Mouse (Mus musculus) liver, postnatal 0 days (tissue): ENCODE results near the gene Tulp3.
"Not testable (repeated sequence)": the region's sequence is repeated elsewhere in the genome, so short reads cannot be mapped to it uniquely, and the experiment has no call there.

Source experiments
- CTCF ChIP-seq: sonication (generic); IDR thresholded peaks from 2 replicates; pipeline ENCODE4 v1.5.1; 2016; ENCODE audit warnings: antibody characterized with exemption, low read depth
- EP300 ChIP-seq: IDR thresholded peaks from 2 replicates; pipeline ENCODE4 v1.6.1; 2016; ENCODE audit warnings: antibody characterized with exemption, low read depth, mild to moderate bottlenecking

GRCm38 (mm10) chr6:128302640-128303039 lies 53.0 kb downstream of the Tulp3 start:
- peak; percentile 42 for TF ChIP-seq CTCF
- TF ChIP-seq EP300, result not testable (repeated sequence)
